Mouse (Mus musculus): ENCODE results near the gene Prpf38a.

The Prpf38a gene

GRCm38 (mm10) chr4:108578840-108579742, at the start of gene Prpf38a, which contains the start of gene Orc1:
TSS of gene Prpf38a (minus strand) at chr4:108579336.
TSS of gene Orc1 (plus strand) at chr4:108579423.
- in situ Hi-C loops (cut with MboI; ENCODE audit: low pct_unique_long_range_greater_than_20kb in 1 of 2, low sequenced_read_pairs in 2 of 2, unreplicated experiment in 1 of 2) = no loop called here

- in situ Hi-C loops (cut with MboI; ENCODE audit: low pct_unique_long_range_greater_than_20kb in 1 of 2, low sequenced_read_pairs in 2 of 2, unreplicated experiment in 1 of 2) = no loop called here
Observed at GRCm38 (mm10) chr4:108627066-108627465, 47.9 kb upstream of the Prpf38a start.

- in situ Hi-C loops (cut with MboI; ENCODE audit: low pct_unique_long_range_greater_than_20kb in 1 of 2, low sequenced_read_pairs in 2 of 2, unreplicated experiment in 1 of 2) = loop anchor here in 1 of 2 experiments (25.0 kb wide), 1 partner anchor 284 kb away; the partner anchor contains the start of gene Coa7
Observed at GRCm38 (mm10) chr4:108621504-108621903, 42.4 kb upstream of the Prpf38a start.

DNA sequence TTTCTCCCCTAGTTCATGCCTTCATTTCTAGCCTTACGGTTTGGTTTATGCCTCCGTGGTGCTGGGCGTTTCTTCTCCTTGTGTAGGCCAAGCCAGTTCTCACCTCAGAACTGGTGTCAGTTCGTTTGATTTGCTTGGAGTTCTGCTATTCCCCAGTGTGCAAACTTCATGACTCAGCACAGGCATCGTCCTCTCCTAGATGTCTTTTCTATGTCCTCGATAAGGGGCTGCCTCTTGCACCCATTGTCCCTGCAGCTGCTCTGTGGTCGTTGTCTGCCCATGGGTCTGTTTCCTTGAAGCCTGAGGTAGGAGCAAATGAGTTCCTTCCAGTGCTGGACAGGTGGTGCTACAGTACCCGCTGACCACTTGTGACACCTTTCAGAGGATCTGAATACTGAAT, 41.4 kb upstream of the Prpf38a start:
- in situ Hi-C loops (cut with MboI; ENCODE audit: low pct_unique_long_range_greater_than_20kb in 1 of 2, low sequenced_read_pairs in 2 of 2, unreplicated experiment in 1 of 2) = loop anchor here in 1 of 2 experiments (25.0 kb wide), 1 partner anchor 283 kb away; the partner anchor contains the start of gene Coa7

DNA sequence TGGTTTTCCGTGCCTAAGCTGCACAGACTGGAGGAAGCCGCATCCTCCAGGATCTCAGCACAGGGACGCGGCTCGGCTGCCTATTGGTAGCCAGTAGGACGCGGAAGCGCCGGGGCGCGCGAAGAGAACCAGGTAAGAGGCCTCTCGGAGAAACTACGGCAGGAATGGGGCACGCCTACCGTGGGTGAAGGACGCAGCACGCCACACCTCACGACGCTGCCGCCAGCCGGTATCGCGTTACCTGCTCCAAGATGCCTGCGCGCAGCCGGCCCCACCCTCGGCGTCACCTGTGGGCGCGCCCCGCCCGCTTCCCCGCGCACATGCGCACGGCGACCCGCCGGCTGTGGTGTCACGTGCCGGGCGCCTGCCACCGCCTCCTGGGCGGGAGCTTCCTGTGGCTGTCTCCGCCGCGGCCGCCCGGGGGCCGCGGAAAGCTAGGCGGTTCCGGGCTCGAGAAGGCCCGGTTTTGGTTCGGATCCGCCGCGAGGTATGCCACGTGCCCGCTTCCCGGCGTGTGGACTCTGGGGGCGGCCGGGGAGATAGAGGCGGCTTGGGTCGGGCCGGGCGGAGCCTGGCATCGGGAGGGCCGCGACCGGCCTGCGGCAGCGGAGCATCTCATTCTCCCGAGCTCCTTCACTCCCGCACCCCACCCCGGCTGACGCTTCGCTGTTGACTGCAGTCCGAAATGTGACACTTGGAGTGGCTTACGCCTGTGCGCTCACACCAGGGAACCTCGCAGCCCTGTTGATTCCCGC, 40.6 kb upstream of the Prpf38a start, which contains the start of gene Cc2d1b:
Gene Cc2d1b (plus strand): TSS at position 354 of the 755 bp plus-strand sequence.
- in situ Hi-C loops (cut with MboI; ENCODE audit: low pct_unique_long_range_greater_than_20kb in 1 of 2, low sequenced_read_pairs in 2 of 2, unreplicated experiment in 1 of 2) = loop anchor here in 1 of 2 experiments (25.0 kb wide), 1 partner anchor 282 kb away; the partner anchor contains the start of gene Coa7

DNA sequence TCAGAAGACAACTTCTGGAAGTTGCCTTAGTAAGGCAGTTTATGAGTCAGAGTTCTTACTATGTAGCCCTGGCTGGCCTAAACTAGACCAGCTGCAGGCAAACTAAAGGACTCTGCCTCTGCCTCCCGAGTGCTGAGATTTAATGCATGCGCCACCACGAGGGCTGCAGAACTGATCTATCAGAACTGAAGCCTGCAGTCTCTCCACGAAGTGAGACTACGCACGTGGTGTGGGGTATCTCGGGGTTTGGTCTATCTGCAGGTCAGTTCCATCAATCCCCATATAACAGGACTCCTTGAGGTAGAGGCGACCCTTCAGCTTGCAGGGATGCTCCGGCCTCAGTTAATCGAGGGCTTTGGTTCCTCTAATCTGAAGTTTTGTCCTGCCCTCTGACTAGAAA, 40.0 kb upstream of the Prpf38a start:
- in situ Hi-C loops (cut with MboI; ENCODE audit: low pct_unique_long_range_greater_than_20kb in 1 of 2, low sequenced_read_pairs in 2 of 2, unreplicated experiment in 1 of 2) = loop anchor here in 1 of 2 experiments (25.0 kb wide), 1 partner anchor 282 kb away; the partner anchor contains the start of gene Coa7

- in situ Hi-C loops (cut with MboI; ENCODE audit: low pct_unique_long_range_greater_than_20kb in 1 of 2, low sequenced_read_pairs in 2 of 2, unreplicated experiment in 1 of 2) = loop anchor here in 1 of 2 experiments (25.0 kb wide), 1 partner anchor 281 kb away; the partner anchor contains the start of gene Coa7
Observed at GRCm38 (mm10) chr4:108618586-108618985, 39.5 kb upstream of the Prpf38a start.

DNA sequence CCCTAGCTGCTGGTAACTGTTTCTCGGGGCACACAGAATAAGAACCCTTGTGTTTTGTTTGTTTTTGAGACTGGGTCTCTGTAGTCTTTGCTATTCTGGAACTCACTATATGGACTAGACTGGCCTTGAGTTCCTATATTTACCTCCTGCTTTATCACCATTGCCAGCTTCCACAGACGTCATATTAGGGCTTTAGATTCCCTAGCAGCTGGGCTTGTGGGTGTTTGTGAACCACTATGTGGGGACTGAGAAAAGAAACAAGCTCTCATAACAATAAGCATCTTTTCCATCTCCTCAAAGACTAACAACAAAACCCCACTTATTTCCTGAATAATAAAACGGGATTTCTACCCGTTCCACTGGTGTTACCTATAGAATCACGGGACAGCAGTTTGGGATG, 31.8 kb upstream of the Prpf38a start:
- in situ Hi-C loops (cut with MboI; ENCODE audit: low pct_unique_long_range_greater_than_20kb in 1 of 2, low sequenced_read_pairs in 2 of 2, unreplicated experiment in 1 of 2) = loop anchor here in 1 of 2 experiments (25.0 kb wide), 1 partner anchor 274 kb away; the partner anchor contains the start of gene Coa7

DNA sequence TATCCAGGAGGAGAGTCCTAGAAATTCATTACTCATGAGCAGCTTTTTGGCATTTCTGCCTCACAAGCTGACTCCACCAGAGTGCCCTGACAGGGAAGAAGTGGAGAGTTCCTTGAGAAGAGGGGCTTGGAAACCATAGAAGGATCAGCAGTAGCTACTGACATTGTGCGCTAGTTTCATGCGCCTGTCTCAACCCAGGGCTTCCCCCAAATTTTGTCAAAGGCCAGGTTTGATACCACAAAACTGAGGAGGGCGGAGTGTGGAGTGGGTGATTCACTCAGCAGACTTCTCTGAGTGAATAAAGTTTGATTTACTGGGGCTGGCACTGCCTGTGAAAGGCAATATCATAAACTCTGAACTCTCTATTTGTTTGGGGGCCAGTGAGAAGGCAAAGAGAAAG, 29.5 kb upstream of the Prpf38a start:
- in situ Hi-C loops (cut with MboI; ENCODE audit: low pct_unique_long_range_greater_than_20kb in 1 of 2, low sequenced_read_pairs in 2 of 2, unreplicated experiment in 1 of 2) = loop anchor here (5.0 to 25.0 kb wide), 3 partner anchors 41 to 271 kb away; partner anchors contain the start of gene Coa7 (in 1 of the 2)

DNA sequence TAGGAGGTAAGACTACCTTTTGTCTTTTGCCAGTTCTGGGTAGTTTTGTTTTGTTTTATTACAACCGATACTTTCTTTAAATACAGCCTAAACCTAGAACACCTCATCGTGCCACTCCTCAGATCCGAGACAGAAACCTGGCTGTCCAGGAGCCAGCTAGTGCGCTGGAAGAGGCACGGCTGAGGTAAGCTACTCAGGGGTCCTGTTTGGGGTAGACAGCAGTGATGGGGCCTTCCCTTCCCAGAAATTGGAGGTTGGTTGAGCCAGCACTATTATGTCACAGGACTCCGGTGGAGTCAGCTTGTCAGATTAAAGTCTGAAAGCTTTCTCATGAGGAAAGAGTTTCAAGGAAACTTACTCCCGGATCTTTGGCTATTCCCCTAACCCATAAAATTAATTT, 22.7 kb upstream of the Prpf38a start:
- in situ Hi-C loops (cut with MboI; ENCODE audit: low pct_unique_long_range_greater_than_20kb in 1 of 2, low sequenced_read_pairs in 2 of 2, unreplicated experiment in 1 of 2) = loop anchor here in 1 of 2 experiments (25.0 kb wide), 1 partner anchor 265 kb away; the partner anchor contains the start of gene Coa7

GRCm38 (mm10) chr4:108598306-108598705, 19.2 kb upstream of the Prpf38a start:
- in situ Hi-C loops (cut with MboI; ENCODE audit: low pct_unique_long_range_greater_than_20kb in 1 of 2, low sequenced_read_pairs in 2 of 2, unreplicated experiment in 1 of 2) = no loop called here

- in situ Hi-C loops (cut with MboI; ENCODE audit: low pct_unique_long_range_greater_than_20kb in 1 of 2, low sequenced_read_pairs in 2 of 2, unreplicated experiment in 1 of 2) = no loop called here
Observed at GRCm38 (mm10) chr4:108595785-108596184, 16.6 kb upstream of the Prpf38a start.

- in situ Hi-C loops (cut with MboI; ENCODE audit: low pct_unique_long_range_greater_than_20kb in 1 of 2, low sequenced_read_pairs in 2 of 2, unreplicated experiment in 1 of 2) = no loop called here
Observed at GRCm38 (mm10) chr4:108593376-108593775, 14.2 kb upstream of the Prpf38a start.

DNA sequence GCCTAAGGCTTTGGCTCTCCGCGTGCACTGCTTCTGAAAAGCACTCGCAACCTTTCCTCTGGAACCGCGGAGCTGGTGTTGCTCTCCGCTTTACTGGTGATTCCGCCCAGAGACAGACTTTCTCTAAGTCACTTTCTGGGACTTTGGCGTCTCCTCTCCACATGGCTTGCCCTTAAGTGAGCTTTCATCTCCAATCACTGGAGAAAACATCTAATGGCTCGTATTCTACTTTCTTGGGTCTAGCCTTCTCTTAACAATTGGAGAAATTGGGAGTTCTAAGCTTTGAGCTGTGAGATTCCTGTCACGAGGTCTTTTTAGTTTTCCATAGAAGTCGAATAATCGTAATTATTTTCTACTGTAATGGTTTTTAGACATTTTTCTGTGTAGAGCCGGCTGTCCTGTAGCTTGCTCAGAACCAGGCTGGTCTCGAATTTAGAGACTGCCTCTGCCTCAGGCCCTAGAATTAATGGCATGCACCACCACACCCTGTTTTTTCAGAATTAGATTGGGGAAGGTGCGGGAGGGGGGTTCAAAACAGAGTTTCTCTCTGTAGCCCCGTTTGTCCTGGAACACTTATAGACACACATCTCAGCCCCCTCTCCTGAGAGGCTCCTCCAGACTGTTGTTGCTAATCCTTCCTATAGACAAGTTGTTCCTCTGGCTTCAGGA, 741 bp upstream of the Prpf38a start:
- in situ Hi-C loops (cut with MboI; ENCODE audit: low pct_unique_long_range_greater_than_20kb in 1 of 2, low sequenced_read_pairs in 2 of 2, unreplicated experiment in 1 of 2) = no loop called here

DNA sequence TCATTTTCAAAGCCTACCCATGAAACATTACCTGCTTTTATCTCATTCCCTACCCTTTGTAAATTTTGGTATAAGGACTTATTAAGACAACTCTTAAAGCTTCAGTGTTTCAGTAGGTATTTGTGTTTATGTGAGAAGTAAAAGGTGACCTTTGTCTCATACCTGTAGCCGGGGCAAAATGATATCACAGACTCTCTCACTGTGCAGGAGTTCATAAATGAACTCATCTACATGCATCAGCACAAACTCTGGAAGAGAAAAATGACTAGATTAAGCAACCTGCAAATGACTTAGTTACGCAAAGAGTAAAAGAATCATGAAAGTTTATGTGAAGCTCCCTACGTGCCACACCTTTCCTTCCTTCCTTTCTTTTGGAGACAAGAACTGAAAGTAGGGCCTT, 6.5 kb downstream of the Prpf38a start:
- in situ Hi-C loops (cut with MboI; ENCODE audit: low pct_unique_long_range_greater_than_20kb in 1 of 2, low sequenced_read_pairs in 2 of 2, unreplicated experiment in 1 of 2) = no loop called here

DNA sequence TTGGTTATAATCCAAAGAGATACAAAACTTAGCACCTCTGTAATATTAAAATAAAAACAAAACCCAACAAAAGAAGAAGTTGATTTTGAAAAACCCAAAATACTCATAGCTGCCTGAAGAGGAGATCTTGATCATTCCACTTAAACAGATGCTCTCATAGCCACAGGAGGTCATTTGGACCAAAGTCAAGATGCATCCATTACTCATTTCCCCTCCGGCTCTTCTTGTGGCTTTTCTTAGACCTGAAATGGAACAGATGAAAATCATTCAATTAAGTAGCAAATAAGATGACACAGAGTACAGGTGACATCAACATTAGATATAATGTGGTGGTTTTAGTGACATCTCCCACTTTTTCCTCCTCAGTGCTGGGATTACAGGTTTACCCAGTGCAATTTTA, 14.1 kb downstream of the Prpf38a start:
- in situ Hi-C loops (cut with MboI; ENCODE audit: low pct_unique_long_range_greater_than_20kb in 1 of 2, low sequenced_read_pairs in 2 of 2, unreplicated experiment in 1 of 2) = loop anchor here in 1 of 2 experiments (5.0 kb wide), 1 partner anchor 42 kb away; no protein-coding TSS in a partner anchor

DNA sequence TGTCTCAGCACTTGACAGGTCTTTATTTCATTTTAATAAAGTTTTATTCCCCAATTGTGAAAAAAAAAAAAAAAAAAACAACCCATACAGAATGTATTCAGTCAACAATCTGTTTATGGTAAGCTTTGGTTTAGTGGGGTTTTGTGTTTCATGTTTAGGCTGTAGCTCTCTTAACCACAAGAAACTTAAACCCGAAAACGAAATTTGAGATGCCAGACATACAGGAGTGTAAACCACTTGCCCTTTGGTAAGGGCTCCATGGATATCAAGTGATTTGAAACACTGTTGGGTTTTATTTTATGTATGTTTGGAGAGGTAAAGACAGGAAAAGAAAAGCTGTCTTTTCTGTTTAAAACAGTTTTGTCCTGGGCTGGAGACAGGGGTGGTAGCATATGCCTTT, 39.4 kb downstream of the Prpf38a start:
- in situ Hi-C loops (cut with MboI; ENCODE audit: low pct_unique_long_range_greater_than_20kb in 1 of 2, low sequenced_read_pairs in 2 of 2, unreplicated experiment in 1 of 2) = no loop called here
